Mouse (Mus musculus): Measurements from ENCODE around the gene Rpl13a. TPM values are rescaled to one million over a fixed set of nuclear protein-coding genes. Genes with fewer than 3 reads are reported as not detected.
"Not testable (repeated sequence)": the region's sequence is repeated elsewhere in the genome, so short reads cannot be mapped to it uniquely, and the experiment has no call there.

Rpl13a gene
- polyA plus RNA-seq, 1 experiment from 2014 or later = 1,168 TPM

- peak overlapping the region; percentile 84 for H3K27ac ChIP-seq (ENCODE audit: low read depth, low read length)
- no peaks in the 10 kb centered on the region for H3K27me3 ChIP-seq (ENCODE audit: control insufficient read depth, insufficient read depth, low read length)
- peak overlapping the region; percentile 93 for H3K4me2 ChIP-seq (replicated peaks; ENCODE audit: low read depth, low read length)
- peak overlapping the region; percentile 100 for H3K9ac ChIP-seq (ENCODE audit: low read depth, low read length)
- ATAC-seq (ENCODE audit: low FRiP score) (no peak), DNase-seq (ENCODE audit: low spot score) (peak; percentile 34)
- 60% methylated on average over 21 of the region's 21 CpGs for WGBS
- peaks cover 27% of the 10 kb centered on the region for H3K36me3 ChIP-seq (ENCODE audit: control insufficient read depth, insufficient read depth, low read length)
- peak overlapping the region; percentile 99 for H3K4me3 ChIP-seq (ENCODE audit: low read depth, low read length)
- peaks cover 8% of the 10 kb centered on the region for H3K4me1 ChIP-seq (replicated peaks; ENCODE audit: control insufficient read depth, insufficient read depth, low read length)
- H3K9me3 ChIP-seq (ENCODE audit: control insufficient read depth, low read length) = no peaks in the 10 kb centered on the region
Measured at GRCm38 (mm10) chr7:45126844-45127699, 1.5 kb downstream of the Rpl13a start.

- H3K36me3 ChIP-seq (ENCODE audit: control insufficient read depth, insufficient read depth, low read length) = peaks cover 35% of the 10 kb centered on the region
- no peak for ATAC-seq (ENCODE audit: low FRiP score)
Measured at GRCm38 (mm10) chr7:45126147-45126843, 2.3 kb downstream of the Rpl13a start.

GRCm38 (mm10) chr7:45125649-45126048 is 2.9 kb downstream of the Rpl13a start:
- DNase-seq (ENCODE audit: low spot score); H3K27ac ChIP-seq (ENCODE audit: low read depth, low read length); H3K4me2 ChIP-seq (replicated peaks; ENCODE audit: low read depth, low read length); H3K4me1 ChIP-seq (replicated peaks; ENCODE audit: control insufficient read depth, insufficient read depth, low read length); H3K9ac ChIP-seq (ENCODE audit: low read depth, low read length); H3K9me3 ChIP-seq (ENCODE audit: control insufficient read depth, low read length); ATAC-seq (ENCODE audit: low FRiP score); H3K27me3 ChIP-seq (ENCODE audit: control insufficient read depth, insufficient read depth, low read length): not testable (repeated sequence)
- WGBS = 61% methylated on average over 5 of the region's 5 CpGs
- Histone ChIP-seq H3K4me3 (ENCODE audit: low read depth, low read length) (peak overlapping the region; percentile 6; the same call in 1 of the 2 replicates), H3K36me3 (ENCODE audit: control insufficient read depth, insufficient read depth, low read length) (peaks cover 39% of the 10 kb centered on the region)

More at GRCm38 (mm10) chr7:45126147-45126843, 2.3 kb downstream of the Rpl13a start:
- Histone ChIP-seq H3K27ac (ENCODE audit: low read depth, low read length) (peak overlapping the region; percentile 84; the same call in 1 of the 2 replicates), H3K27me3 (ENCODE audit: control insufficient read depth, insufficient read depth, low read length) (no peaks in the 10 kb centered on the region), H3K9me3 (ENCODE audit: control insufficient read depth, low read length) (no peaks in the 10 kb centered on the region), H3K4me3 (ENCODE audit: low read depth, low read length) (peak overlapping the region; percentile 99; the same call in 1 of the 2 replicates), H3K9ac (ENCODE audit: low read depth, low read length) (peak overlapping the region; percentile 100; the same call in 1 of the 2 replicates), H3K4me2 (replicated peaks; ENCODE audit: low read depth, low read length) (peak overlapping the region; percentile 93), H3K4me1 (replicated peaks; ENCODE audit: control insufficient read depth, insufficient read depth, low read length) (peaks cover 8% of the 10 kb centered on the region)
- DNase-seq (ENCODE audit: low spot score) = no peak
- WGBS = 78% methylated on average over 17 of the region's 17 CpGs

- peaks cover 8% of the 10 kb centered on the region for H3K4me1 ChIP-seq (replicated peaks; ENCODE audit: control insufficient read depth, insufficient read depth, low read length)
- peaks cover 40% of the 10 kb centered on the region for H3K36me3 ChIP-seq (ENCODE audit: control insufficient read depth, insufficient read depth, low read length)
- 20% methylated on average over 7 of the region's 7 CpGs for WGBS
- H3K9ac ChIP-seq (ENCODE audit: low read depth, low read length) = no peak overlapping the region
- DNase-seq (ENCODE audit: low spot score) (peak; percentile 64), ATAC-seq (ENCODE audit: low FRiP score) (no peak)
- H3K4me3 ChIP-seq (ENCODE audit: low read depth, low read length) = 0 out of 2 replicates have a peak overlapping the region, but pooled peaks have one; percentile 6
- no peaks in the 10 kb centered on the region for H3K9me3 ChIP-seq (ENCODE audit: control insufficient read depth, low read length)
- H3K4me2 ChIP-seq (replicated peaks; ENCODE audit: low read depth, low read length) = no peak overlapping the region
- no peaks in the 10 kb centered on the region for H3K27me3 ChIP-seq (ENCODE audit: control insufficient read depth, insufficient read depth, low read length)
- H3K27ac ChIP-seq (ENCODE audit: low read depth, low read length) = 0 out of 2 replicates have a peak overlapping the region, but pooled peaks have one; percentile 19
Measured at GRCm38 (mm10) chr7:45125144-45125600, 3.4 kb downstream of the Rpl13a start.

GRCm38 (mm10) chr7:45124224-45125143 is 4.1 kb downstream of the Rpl13a start, which contains the start of gene Rps11:
Gene Rps11 (minus strand): TSS chr7:45124439.
- H3K9me3 ChIP-seq (ENCODE audit: control insufficient read depth, low read length) = no peaks in the 10 kb centered on the region
- H3K27ac ChIP-seq (ENCODE audit: low read depth, low read length) = peak within 1 kb of the TSS; percentile 87
- ATAC-seq (ENCODE audit: low FRiP score) (peak; percentile 82), DNase-seq (ENCODE audit: low spot score) (peak; percentile 100)
- peaks cover 8% of the 10 kb centered on the region for H3K4me1 ChIP-seq (replicated peaks; ENCODE audit: control insufficient read depth, insufficient read depth, low read length)
- H3K27me3 ChIP-seq (ENCODE audit: control insufficient read depth, insufficient read depth, low read length) = no peaks in the 10 kb centered on the region
- H3K36me3 ChIP-seq (ENCODE audit: control insufficient read depth, insufficient read depth, low read length) = peaks cover 47% of the 10 kb centered on the region
- peak within 1 kb of the TSS; percentile 83 for H3K9ac ChIP-seq (ENCODE audit: low read depth, low read length)
- peak within 1 kb of the TSS; percentile 69 for H3K4me3 ChIP-seq (ENCODE audit: low read depth, low read length)
- under 1% methylated on average over 59 of the region's 59 CpGs for WGBS
- peak within 1 kb of the TSS; percentile 83 for H3K4me2 ChIP-seq (replicated peaks; ENCODE audit: low read depth, low read length)

- peak overlapping the region; percentile 83 for H3K9ac ChIP-seq (ENCODE audit: low read depth, low read length)
- H3K4me1 ChIP-seq (replicated peaks; ENCODE audit: control insufficient read depth, insufficient read depth, low read length) = peaks cover 8% of the 10 kb centered on the region
- no peak overlapping the region for H3K27ac ChIP-seq (ENCODE audit: low read depth, low read length)
- H3K4me3 ChIP-seq (ENCODE audit: low read depth, low read length) = peak overlapping the region; percentile 69
- WGBS = 30% methylated on average over 12 of the region's 12 CpGs
- no peaks in the 10 kb centered on the region for H3K9me3 ChIP-seq (ENCODE audit: control insufficient read depth, low read length)
- no peaks in the 10 kb centered on the region for H3K27me3 ChIP-seq (ENCODE audit: control insufficient read depth, insufficient read depth, low read length)
- no peak for DNase-seq (ENCODE audit: low spot score)
- H3K36me3 ChIP-seq (ENCODE audit: control insufficient read depth, insufficient read depth, low read length) = peaks cover 47% of the 10 kb centered on the region
- ATAC-seq (ENCODE audit: low FRiP score) = no peak
- H3K4me2 ChIP-seq (replicated peaks; ENCODE audit: low read depth, low read length) = peak overlapping the region; percentile 83
Measured at GRCm38 (mm10) chr7:45123186-45123570, 5.4 kb downstream of the Rpl13a start.

- Histone ChIP-seq H3K4me1 (replicated peaks; ENCODE audit: control insufficient read depth, insufficient read depth, low read length) (peaks cover 8% of the 10 kb centered on the region), H3K27ac (ENCODE audit: low read depth, low read length) (no peak overlapping the region), H3K36me3 (ENCODE audit: control insufficient read depth, insufficient read depth, low read length) (peaks cover 47% of the 10 kb centered on the region), H3K27me3 (ENCODE audit: control insufficient read depth, insufficient read depth, low read length) (no peaks in the 10 kb centered on the region), H3K4me2 (replicated peaks; ENCODE audit: low read depth, low read length) (peak overlapping the region; percentile 83), H3K9ac (ENCODE audit: low read depth, low read length) (peak overlapping the region; percentile 83), H3K9me3 (ENCODE audit: control insufficient read depth, low read length) (no peaks in the 10 kb centered on the region), H3K4me3 (ENCODE audit: low read depth, low read length) (peak overlapping the region; percentile 69)
- ATAC-seq (ENCODE audit: low FRiP score) = no peak
- WGBS = 87% methylated on average over 15 of the region's 15 CpGs
- no peak for DNase-seq (ENCODE audit: low spot score)
Measured at GRCm38 (mm10) chr7:45122561-45123185, 5.9 kb downstream of the Rpl13a start.

Data from hindbrain, embryonic 11.5 days (tissue).